Mouse (Mus musculus) lung, postnatal 25 days (tissue): ENCODE results near the gene Slc38a7.
"Not testable (repeated sequence)": the region's sequence is repeated elsewhere in the genome, so short reads cannot be mapped to it uniquely, and the experiment has no call there.

Experiments
- DNase-seq: peaks from one replicate; pipeline ENCODE4 v3.0.0; 2022; ENCODE audit warnings: low spot score

Gene Slc38a7

DNA sequence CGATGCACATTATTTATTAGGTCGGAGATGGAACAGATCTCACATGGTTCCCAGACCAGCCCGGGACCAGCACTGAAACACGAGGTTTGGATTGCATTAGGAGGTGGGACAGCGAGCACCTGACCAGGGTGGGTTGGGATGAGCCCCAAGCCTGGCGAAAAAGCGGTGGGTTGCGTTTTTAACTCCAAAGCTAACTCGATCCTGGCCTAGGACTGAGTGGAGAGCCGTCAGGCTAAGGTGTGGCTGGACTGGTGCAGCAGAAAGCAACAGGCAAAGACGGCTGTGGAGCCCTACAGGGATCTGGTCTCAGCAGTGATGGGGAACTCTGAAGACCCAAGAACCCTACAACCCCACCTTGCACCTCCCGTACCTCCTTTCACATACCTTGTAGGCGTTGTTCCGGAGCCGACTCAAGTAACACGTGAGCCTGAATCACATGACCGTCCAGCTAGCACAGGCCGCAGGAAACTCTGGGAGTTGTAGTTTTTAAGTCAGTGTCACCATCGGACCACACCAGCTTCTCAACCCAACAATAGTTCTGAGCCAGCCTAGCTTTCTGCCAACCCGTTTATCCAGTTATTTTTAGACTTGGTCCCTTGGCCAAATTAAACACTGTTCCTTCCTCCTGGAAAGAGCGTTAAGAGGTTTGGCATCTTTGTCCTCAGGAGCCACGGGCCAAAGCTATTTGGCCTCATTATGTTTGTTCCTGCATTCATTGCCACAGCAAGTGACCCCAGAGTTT lies at the start of gene Slc38a7:
Gene Slc38a7 (minus strand): TSS at position 438 of the 742 bp plus-strand sequence.
- DNase-seq, result peak; percentile 92

DNA sequence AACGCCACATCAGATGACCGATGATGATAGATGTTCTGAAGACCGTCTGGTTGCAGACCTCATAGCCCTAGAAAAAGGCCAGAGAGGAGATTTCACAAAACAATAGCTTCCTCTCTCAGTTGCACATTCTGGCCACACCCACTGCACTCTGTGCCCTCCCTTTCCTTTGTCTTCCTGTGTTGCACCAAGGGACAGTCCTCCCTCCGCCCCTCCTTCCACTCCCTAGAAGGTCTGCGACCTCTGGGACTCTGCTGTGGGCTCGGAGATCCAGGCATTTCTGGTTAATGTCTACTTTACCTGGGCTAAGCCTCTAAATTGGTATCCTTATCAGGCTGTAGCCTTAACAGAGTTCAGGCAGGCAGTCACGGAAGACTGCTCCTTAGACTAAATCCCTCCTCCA lies 48.5 kb upstream of the Slc38a7 start:
- DNase-seq, result no peak

DNA sequence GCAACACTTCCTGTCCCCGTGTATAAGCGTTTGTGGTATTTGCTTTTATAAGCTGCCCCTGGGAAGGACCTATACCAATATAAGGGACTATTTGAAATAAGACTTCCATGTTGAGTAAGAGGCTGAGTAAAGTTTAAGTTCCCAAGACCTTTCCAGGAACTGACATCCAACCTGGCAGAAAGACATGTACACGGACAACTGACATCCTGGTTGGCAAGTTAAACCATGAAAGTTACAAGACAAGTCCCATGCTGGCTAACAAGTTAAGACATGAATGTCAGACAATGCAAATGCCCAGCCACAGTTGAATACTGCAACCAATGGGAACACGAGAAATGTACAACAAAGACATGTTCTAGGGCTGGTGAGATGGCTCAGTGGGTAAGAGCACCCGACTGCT lies 40.4 kb upstream of the Slc38a7 start:
- no peak for DNase-seq

DNA sequence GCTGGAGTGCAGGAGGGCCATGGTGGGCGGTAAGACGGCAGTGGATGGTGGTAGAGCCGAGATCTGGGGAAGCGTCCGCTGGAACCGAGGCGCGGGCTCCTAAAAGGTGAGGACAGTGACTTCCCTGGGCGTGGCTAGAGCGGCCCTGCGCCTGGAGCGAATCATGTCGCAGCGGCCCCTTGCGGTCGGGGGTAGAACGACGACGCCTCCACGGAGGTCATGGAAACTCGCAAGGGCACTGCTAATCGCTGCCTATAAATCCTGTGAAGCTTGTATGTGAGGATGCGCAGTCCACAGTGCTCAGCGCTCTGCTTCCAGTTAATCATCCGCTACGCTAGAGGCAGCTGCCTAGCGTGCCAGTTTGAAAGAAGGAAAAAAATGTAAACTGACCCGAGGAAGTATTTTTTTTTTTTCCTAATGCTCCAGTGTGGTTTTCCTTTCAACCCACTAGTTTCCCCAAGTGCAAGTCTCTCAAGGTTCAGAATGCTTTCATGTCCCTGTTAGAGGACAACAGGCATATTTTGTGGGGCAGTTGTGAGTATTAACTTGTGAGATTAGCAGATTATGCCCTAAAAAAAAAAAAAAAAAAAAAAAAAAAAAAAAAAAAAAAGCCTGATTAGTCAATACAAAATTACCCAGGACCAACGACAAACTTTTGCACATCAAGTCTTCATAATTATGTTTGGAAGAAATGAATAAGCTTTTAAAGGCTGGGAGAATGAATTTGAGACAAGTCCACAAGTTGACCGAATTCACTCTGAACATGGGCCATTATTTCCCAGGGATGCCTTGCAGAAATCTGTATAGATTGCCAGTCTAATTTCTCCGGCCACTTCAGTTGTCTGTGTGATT lies 35.2 kb upstream of the Slc38a7 start, which contains the start of gene Got2:
Gene Got2 (minus strand): TSS at position 263 of the 852 bp plus-strand sequence.
- peak; percentile 89 for DNase-seq

DNA sequence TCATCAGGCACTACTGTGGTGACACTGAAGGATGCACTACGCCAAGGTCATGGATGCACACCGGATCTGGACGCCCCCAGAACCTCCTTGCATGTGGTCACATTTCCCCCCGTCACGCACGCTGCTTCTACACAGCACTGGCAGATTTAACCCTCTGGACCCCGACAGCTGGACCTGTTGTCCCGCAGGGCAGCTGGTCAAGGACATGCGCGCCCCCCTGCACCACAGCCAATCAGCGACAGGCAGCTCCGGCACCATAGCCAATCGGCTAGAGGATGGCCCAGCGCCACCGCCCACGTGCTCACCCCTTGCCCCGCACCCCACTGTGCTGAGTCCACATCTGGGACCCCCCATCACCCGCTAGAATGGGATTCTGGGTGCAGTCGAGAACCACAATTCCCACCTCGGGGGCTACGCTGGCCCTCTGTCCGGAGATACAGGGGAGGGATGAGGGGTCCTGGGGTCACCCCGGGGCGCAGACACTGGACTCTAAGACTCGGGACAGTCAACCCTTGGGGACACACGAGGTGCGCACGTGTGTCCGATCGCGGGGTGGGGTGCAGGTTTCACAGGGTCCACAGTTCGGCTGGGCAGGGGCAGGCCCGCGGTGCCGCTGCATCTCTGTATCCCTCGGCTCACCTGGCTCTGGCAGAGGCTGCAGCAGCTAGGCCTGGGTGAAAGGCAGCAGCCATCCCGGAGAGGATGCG lies 34.4 kb upstream of the Slc38a7 start:
- DNase-seq, result peak; percentile 70

DNA sequence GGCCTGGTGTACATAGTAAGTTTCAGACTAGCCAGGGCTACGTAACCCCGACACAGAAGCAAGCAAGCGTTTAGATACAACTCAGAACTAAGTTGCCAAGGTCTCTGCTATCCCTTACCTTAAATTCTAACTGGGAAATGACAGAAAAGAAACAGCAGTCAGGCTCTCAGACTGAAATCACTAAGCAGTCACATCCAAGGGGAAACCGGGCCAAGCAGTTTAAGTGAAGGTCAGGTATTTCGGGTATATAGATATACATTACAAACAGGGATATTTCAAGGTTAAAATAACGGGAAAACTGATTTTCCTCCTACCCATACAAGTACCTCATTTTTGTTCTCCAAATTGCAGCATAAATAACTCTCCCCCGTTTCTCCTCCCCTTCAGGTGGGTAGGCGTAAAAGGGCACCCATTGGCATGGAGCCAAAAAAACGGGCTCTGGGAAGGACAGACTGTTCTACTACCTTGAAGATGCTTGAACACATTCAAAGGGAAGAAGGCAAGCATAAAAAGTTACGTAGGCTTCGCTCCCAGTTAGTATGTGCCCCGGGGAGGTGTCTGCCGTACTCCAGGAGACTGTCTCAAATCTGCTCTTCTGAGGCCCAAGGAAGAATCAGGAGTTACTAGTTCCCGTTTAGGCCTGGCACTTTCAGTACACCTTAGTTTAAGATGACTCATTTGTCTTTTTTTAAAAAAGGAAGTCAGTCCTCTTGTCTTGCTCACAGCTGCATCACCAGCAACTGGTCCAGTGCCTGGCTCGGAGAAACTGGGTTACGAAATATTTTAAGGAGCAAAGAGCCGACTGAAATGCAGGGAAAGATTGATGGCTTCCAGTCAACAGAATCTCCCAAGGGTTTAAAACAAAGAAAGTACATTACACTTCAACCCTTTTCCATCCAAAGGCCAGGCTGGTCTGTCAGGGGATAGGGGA lies 33.6 kb upstream of the Slc38a7 start:
- peak; percentile 39 for DNase-seq

DNA sequence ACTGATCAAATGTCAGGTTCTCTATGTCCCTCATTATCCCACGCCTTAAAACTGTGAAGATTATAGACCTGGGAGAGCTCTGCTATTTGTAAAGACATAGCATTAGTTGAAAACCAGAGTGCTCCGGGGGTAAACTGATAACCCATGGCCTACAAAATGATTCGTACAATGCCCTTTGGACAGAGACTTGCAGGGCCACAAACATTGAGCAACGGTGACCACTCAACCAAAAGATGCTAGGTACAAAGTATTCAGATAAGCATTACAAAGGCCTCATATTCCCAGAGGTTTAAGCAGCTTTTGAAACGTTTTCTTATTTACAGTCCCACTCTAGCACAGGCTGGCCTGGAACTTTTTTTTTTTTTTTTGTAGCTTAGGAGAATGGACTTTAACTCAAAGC lies 32.6 kb upstream of the Slc38a7 start:
- DNase-seq, result no peak

DNA sequence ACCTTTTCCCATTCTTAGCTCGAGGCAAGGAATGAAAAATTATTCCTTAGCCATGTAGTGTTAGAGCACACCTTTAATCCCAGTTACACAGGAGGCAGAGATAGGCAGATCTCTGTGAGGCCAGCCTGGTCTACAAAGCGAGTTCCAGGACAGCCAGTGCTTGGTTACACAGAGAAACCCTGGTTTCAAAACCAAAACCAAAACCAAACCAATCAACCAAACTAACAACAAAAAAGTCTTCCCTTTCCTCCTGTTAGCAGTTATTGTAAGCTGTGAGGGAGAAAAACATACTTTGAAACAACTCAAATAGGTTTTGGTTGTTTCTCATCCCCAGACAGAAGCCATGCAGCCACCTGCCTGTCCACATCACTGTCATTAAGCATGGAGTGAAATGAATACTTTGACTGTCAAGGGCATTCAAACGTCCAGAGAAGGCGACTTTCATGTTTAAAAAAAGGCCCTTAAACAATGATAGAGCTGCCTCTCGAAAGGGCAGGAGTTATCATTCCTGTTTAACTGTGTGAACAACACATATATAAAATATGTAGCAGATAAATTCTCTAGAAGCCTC lies 32.0 kb upstream of the Slc38a7 start:
- DNase-seq, result no peak

DNA sequence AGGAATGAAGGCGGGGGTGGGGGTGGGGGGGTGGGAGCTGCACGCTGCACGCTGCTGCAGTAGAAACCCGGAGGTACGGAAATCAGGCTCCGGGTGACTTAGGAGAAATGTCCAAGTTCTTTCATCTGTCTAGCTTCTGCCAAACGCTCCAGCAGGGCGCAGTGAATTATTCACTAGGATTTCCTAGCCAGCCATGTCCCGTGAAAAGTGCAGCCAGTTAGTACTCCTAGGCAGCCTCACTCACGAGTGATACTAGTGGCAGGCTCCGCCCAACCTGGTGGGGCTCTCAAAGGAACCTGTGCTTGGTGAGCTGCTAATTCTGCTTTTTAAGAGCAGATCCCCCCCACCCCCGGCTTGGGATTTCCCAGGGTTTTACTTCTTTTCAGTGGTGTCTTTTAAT lies 31.2 kb upstream of the Slc38a7 start:
- DNase-seq, result no peak

DNA sequence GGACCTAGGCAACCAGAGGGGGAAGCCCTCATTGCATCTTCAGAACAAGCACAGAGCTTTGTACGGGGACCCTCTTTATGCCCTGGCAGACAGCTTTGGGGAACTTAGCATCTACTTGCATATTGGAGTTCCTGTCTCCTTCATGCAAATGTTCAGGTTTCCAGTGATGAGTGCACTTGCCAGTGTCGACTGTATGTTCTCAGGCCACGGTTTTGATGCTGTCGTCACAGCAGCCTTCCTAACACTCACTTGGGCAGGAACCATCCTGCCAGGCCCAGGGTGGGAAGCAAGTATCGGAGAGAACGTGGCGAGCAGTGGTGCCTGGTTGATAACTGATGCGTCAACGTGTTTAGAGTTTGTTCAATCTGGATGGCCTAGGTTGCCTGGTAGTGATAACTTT lies 28.9 kb upstream of the Slc38a7 start:
- no peak for DNase-seq

DNA sequence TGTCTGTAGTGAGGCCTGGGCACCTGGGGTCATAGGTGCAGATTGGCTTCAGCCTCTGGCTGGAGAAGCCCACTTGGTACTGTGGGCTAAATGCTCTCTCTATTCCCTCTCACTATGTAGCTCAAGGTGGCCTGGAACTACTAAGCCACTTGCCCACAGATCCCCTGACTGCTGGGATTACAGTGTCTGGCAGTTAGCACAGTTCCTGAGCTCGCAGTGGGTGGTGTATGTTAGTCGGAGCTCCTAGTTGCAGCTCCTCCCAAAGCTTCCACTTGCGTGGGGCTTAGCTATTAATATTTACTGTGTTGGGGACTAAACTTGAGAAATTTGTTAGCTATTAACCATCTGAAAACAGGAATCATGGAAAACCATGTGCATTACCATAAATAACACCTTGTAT lies 28.2 kb upstream of the Slc38a7 start:
- no peak for DNase-seq

DNA sequence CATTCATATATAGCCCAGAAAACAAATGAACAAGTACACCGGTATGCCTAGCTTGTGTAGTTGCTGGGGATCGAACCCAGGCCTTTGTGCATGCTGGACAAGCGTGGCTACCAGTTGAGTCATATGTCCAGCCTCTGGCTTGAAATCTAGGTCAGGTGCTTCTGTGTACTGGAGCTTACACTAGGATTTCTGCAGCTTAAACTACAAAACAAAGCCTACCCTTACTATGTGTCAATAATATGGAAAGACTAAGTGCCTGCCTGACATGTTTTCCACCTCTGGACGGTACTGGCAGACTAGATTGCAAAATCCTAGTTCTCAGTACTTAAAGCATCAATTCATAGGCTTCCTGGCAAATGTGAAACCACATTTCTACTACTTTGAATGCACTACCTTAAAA lies 26.5 kb upstream of the Slc38a7 start:
- DNase-seq, result no peak

DNA sequence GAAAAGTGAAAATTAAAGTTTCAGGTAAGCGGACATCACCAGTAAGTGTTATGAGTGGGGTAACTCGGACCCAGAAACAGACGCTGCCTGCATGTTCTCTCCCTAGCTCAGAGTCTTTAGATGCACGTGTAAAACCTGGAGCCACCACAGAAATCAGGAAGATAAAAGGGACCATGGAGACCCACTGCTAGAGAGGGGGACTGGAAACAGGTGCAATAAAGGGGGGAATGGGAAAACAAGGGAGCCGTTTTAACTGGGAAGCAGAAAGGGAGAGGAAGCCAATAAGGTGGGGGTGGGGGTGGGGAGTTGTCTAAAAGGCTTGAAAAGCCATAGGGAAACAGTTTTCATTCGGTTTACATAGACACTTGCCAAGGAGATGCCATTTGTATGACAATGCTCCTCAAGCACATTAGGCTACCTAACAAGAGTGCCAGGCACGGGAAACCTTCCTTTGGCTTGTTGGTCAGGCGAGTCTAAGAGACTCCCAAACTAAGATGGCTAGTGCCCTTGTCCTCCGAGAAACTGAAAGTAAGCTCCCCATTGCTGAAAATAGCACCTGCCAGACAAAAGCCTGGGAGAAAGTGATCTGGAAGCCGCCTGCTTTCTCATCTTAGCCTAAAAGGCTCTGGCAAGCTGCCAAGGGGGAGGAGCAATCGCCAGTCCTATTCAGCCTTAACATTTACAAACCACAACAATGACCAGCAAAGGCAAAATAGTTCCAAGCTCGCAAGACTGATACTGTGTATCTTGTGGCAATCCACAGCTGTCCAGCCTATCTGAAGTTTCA lies 25.0 kb upstream of the Slc38a7 start:
- peak; percentile 25 for DNase-seq

DNA sequence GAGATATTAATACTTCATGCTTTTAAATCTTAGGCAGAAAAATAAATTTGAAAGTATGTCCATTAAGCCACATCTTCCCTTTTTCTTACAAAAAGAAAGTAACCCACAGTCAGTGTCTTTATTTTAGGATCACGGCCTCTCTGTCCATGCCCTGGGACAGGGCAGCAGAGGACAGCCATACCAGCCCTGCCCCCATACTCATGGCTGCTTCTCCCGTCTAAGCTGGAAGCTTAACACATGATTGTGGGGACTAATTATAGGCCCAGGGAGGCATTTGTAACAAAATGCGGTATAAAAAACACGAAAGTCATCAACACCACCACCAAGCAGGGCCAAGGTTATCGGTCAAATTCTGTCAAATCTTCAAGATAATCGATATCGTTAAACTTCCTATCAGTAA lies 21.9 kb upstream of the Slc38a7 start:
- no peak for DNase-seq

DNA sequence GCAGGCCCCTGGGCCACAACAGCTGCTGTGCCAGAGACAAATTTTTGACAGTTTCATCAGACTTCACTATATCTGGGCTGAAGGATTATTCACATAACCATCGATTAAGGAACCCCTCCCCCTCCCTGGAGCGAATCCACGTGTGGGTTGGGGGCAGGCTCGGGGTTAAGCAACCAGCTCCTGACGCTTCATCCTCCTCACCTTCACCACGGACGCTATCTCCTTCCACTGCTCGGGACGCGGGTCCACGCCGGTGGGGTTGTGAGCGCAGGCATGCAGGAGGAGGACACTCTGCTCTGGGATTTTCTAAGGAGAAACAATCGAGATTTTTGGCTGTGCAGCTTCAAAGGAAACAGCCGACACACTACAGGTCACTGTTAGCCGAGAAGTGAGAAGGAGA lies 18.4 kb upstream of the Slc38a7 start:
- no peak for DNase-seq

DNA sequence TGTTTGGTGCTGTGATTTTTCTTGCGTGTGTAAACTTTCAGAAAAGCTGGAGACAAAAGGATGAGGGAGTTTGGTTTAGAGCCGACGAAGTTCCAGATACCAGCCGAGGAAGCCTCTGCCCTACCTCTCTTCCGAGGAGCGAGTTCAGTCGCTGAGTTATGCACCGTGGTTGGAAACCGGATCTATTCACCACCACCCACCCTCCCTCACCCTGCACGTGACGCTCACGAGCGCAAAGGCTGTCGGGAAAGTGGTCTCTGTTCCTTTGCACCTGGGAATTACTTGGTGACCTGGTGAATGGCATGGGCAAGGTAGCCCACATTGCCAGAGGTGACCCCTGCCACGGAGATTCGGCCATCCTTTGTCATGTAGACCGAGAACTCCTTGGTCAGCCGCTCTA lies 11.5 kb upstream of the Slc38a7 start:
- DNase-seq, result not testable (repeated sequence)

DNA sequence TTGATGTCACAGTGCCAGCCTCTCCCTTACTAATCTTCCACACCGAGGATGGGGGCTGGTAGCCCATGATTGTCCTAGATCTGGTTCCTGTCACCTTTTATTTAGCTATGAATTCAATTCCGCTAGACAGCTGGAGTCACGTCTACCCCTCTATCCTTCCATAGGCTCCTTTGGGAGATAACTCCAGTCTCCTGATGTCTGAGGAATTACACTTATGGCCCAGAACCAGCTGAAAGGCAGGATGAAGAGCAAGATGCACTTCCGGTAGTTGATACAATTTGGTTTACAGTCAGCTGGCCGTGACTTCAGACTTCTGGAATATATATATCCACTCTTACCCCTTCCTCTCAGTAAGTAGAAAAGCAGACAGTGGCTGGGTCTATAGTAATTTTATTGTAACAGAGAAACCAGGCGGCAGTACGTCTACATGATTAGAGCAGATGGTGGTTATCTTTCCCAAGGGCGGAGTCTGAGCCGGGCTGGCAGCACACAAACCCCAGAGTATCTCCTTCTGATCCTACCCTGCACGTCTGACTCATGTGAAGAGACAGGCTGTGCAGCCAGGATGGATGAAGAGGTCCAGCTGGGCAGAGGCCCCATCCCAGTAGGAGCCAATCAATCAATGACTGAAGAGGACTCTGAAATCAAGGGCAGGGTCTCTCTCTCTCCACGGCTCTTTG lies 10.6 kb upstream of the Slc38a7 start:
- DNase-seq, result not testable (repeated sequence)

DNA sequence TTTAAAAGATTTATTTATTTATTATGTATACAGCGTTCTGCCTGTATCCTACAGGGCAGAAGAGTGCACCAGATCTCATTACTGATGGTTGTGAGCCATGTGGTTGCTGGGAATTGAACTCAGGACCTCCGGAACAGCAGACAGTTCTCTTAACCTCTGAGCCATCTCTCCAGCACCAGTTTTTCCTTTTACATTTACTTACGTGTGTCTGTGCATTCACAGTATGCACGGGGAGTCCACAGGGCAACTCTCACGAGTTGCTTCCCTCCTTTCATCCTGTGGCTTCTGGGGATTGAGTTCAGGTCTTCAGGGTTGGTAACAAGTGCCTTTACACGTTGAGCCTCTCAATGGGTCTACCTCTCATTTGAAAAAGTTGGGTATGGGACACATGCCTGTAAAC lies 835 bp upstream of the Slc38a7 start:
- DNase-seq, result no peak

DNA sequence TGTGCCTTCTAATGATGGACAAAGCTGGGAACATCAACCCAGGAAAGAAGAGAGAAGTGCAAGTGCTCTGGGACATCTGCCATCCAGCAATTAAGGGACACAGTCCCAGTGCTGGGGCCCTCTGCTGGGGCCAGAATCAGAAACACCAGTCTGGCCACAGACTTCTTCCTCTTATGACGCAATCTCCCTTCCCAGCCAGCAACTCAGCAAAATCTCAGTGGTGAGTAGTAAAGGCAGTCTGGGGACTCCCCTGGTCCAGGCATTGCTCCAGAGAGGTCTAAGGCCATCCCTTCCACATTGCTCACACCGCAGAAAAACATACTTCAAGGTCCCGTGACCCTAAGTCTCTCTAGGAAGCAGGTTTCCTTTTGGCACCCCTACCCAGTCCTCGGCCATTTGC lies 1.0 kb downstream of the Slc38a7 start:
- peak; percentile 72 for DNase-seq

DNA sequence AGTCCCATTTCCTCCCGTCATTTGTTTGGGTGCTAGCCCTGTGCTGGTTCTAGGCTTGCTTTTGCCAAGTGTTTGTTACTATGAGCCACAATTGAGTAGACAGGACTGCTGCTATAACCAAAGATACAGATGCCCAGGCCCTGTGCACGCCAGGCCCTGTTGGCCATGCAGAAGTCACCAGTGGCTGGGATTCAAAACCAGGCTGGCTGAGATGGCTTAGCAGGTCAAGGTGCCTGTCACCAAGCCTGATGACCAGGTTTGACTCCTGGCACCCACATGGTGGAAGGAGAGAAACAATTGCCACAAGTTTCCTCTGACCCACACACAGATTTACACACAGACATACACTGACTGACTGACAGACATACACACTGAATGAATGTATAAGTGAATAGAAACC lies 3.0 kb downstream of the Slc38a7 start:
- no peak for DNase-seq
